Mouse (Mus musculus) adrenal gland, adult (tissue): ENCODE measurements around the gene Zfp687.

ENCODE experiments used
- DNase-seq, 2 experiments: peaks; one replicate each; pipeline ENCODE4 v3.0.0; 2022 to 2023; ENCODE audit warnings: low spot score in 1 of 2; ENCODE audit not compliant: inconsistent age in 2 of 2

The Zfp687 gene

DNA sequence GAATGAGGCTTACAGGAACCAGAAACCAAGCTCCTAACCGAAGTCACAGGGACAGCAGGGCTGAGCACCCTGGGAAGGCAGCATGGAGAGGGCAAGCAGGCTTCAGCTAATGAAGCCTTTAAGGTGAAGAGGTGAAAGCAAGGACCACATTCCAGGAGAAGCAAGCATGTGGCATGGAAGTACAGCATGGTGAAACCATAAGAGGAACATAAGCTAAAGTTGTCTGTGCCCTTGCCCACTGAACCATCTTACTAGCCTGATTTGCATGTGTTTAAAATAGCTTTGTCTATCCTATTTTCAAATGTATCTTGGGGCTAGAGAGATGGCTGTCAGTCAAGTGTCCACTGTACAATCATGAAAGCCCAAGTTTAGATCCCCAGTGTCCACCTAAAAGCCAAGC, 49.4 kb downstream of the Zfp687 start:
- no peak for DNase-seq

DNA sequence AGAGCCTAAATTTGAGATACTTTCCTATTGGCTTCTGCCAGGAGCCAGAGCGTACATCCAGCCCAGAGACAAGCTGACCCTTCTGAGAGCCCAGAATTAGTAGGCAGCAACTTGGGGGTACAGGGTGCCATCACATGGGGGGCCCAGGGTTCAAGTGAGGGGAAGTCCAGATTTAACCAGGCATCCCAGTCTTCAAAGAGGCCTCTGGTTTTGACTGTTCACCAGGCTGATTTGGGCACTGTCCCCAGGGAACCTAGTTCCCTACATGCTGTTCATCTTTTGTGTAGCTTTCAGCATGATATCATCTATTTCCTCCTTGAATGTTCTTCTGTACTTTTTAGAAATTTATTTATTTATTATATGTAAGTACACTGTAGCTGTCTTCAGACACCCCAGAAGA, 50.3 kb downstream of the Zfp687 start:
- no peak for DNase-seq

- no peak for DNase-seq
These were observed 54.9 kb downstream of the Zfp687 start for GRCm38 (mm10) chr3:94960322-94960721.

GRCm38 (mm10) chr3:94959871-94960270, 55.4 kb downstream of the Zfp687 start:
- peak in 1 of 2 experiments; percentile 54 for DNase-seq

- DNase-seq: no peak
These were observed 57.0 kb downstream of the Zfp687 start for GRCm38 (mm10) chr3:94958295-94958694.
